Mouse (Mus musculus): ENCODE measurements at regions not wholly inside any gene's neighbourhood (a gene's known extent, or its start where the extent isn't known, plus 50 kb on each side); places are given as distances from the start of the nearest gene placed in this dataset.

DNA sequence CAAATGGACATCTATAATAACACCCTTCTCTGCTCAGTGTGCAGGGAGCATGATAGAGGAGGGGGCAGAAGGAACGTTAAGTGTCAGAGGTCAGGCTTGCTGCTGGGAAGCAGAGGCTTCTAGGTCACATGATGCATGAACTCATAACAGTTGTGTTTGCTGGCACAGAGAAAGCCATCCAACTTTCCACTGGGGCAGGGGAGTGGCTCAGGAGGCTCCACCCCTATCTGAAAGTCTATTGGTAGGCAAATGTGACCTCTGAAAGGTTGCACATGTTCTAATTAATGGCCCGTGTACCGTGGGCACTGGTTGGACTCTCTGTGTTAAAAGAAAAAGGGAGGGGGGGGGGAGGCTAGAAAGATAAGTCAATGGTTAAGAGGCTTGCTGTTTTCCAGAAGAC is 224.6 kb downstream of the Slc16a7 start:
- TF ChIP-seq GATA4 (IDR thresholded peaks at IDR 0.05; ENCODE audit: insufficient replicate concordance, low read length): no peak

DNA sequence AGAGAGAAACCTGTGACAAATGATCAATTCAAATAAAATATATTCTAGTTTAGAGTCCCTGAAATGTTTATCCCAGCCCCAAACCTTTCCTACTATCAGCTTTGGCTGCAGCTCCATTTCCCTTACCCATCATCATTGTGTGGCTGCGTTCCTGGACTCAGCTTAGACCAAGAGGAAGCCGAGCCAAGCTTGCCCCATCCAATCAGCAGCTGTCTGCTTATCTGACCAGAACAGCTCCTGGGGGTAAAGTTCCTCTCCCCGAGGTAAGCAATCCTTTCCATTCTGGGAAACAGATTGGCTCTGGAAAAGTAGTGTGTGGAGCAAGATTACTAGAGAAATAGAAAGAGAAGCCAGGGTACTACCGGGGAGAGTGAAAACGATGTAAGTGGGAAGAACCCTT is 228.2 kb downstream of the Slc16a7 start:
- TF ChIP-seq GATA4 (IDR thresholded peaks at IDR 0.05; ENCODE audit: insufficient replicate concordance, low read length): peak; percentile 100

DNA sequence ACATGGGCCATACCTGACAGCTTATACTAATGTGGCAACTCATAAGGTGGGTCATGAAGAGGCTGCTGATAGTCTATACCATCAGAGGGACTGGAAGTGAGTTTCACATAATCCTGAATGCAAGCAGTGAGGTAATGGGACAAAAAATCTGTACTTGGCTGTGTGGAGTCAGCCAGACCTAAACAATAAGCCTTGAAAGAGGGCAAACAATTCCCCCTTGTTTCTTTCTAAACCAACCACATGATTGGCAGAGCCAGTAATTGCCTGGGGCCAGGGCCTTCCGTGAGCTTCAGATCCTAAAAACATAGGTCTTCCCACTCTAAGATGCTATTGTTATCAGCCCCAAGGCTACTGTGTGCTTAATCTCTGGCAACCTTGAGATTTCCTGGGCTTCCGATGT is 240.5 kb downstream of the Slc16a7 start:
- no peak for TF ChIP-seq GATA4 (IDR thresholded peaks at IDR 0.05; ENCODE audit: insufficient replicate concordance, low read length)

DNA sequence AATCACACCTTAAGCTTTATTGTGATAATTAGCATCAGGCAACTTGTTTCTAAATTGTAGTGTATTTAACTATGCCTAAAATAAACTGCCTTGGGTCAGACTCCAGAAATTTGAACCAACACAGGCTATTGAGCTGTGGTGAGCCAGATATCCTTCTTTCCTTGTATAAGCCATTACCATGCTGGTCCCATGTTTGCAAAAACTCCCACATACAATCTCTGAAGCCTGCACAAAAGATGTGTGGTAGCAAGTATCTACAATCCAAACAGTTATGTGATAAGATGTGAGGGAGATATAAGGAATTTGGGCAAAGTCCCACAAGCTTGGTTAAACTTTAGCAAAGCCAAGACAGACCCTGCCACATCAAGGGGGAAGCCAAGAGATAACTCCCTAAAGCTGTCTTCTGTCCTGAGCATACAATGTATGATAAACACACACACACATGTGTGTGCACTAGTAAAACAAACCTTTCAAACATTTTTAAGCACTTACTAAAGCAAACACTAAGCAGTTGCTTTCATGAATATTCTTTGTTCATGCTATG is 242.0 kb downstream of the Slc16a7 start:
- TF ChIP-seq GATA4 (IDR thresholded peaks at IDR 0.05; ENCODE audit: insufficient replicate concordance, low read length): no peak

DNA sequence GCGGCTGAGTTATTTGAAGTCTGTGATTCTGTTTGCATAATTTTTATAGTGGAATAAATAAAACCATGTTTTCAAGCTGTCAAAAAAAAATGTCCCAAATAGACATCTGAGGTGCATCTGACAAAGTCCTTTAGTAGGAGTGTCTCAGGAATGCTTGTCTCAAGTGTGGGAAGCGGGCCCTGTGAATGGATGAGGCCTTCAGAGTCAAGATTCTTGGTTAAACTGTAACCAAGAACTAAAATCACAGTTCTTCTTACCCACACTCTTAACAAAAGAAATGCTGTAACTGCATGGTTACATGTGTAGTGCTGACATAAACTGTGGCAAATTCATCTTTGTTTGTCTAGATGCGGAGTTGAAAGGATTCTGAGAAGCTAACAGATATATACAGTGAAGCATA is 242.9 kb downstream of the Slc16a7 start:
- TF ChIP-seq GATA4 (IDR thresholded peaks at IDR 0.05; ENCODE audit: insufficient replicate concordance, low read length): no peak

DNA sequence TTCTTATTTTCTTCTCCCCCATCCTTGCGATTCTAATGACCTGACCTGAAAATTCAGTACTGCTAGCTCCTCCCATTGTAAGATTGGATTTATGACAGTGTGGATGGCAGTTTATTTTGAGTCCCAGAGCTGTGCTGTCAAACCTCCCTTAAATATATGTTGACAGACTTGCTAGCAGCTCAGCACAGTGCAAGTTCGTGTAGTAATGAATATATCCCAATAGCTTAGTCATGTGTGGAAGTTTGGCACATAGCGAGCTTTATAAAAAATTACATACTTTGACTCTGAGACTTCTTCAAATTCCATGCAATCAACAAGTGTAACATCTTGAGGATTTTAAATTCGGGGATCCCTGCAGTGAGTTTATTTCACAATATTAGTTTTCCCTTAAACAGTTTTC is 243.5 kb downstream of the Slc16a7 start:
- TF ChIP-seq GATA4 (IDR thresholded peaks at IDR 0.05; ENCODE audit: insufficient replicate concordance, low read length): no peak

DNA sequence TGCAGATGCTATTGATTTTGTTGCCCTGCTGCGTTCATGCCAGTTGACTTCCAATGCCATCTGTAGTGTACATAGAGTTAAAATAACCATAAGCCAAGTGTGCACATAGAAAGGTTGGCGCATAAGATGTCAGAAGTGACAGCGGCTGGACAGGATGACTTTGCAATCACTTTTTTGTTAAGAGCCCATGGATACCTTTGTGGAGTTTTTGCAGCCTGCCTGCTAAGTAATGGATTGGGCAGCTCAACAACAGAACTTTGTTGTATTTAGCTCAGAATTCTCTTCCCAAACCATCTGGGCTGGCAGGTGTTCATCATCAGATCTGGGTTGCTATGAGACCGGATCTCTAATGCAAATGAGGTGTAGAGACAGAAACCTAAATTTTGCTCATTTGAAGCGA is 267.5 kb downstream of the Slc16a7 start:
- no peak for TF ChIP-seq GATA4 (IDR thresholded peaks at IDR 0.05; ENCODE audit: insufficient replicate concordance, low read length)

DNA sequence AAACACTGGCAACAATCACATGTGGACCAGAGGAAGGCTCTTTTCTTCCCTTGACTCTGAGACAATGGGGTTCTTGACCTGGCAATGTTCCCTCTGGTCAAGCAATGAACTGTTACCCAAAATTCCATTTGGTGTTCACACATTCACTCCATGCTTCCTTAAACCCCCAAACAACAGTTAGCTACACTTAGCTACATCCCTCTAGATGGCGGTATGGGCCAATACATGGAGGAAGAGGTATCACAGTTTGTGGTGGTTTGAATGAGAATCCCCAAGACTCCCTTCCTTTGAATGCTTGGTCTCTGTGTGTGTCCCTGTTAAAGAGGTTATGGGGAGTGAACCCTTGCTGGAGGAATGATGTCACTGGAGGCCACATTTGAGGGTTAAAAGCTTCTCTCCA is 274.9 kb downstream of the Slc16a7 start:
- no peak for TF ChIP-seq GATA4 (IDR thresholded peaks at IDR 0.05; ENCODE audit: insufficient replicate concordance, low read length)

DNA sequence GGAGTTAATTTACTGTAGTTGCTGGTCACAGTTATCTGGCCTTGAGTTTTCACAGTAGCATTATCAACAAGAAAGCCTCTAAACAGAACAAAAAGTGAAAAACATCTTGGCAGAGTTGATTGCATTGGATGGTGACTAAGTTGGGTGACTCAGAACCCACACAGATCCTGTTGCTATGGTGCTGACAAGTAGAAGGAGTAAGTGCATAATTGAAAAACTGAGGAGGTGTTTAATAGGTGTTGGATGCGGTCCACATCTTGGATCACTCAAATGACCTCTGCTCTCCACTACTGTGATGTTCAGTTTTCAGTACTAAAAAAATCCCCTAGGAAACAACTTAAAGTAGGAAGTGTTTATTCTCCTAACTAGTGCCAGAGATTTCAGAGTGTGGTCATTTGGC is 280.3 kb downstream of the Slc16a7 start:
- TF ChIP-seq GATA4 (IDR thresholded peaks at IDR 0.05; ENCODE audit: insufficient replicate concordance, low read length): no peak

DNA sequence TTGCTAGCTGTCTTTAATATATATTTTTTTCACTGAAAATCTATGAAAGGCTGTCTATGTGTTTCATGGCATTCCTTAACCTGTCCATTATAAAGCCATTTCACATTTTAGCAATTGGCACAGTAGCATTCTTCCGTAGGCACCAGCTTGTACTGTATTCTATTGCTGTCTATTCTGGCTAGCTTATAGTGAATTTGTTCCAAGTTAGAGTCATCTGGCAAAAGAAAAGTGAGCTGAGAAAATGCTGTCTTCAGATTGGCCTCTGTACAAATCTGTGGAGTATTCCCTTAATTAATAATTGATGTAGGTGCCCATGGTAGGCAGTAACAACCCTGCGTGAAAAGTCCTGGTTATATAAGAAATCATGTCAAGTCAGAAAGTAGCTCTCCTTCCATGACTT is 304.3 kb downstream of the Slc16a7 start:
- no peak for TF ChIP-seq GATA4 (IDR thresholded peaks at IDR 0.05; ENCODE audit: insufficient replicate concordance, low read length)

DNA sequence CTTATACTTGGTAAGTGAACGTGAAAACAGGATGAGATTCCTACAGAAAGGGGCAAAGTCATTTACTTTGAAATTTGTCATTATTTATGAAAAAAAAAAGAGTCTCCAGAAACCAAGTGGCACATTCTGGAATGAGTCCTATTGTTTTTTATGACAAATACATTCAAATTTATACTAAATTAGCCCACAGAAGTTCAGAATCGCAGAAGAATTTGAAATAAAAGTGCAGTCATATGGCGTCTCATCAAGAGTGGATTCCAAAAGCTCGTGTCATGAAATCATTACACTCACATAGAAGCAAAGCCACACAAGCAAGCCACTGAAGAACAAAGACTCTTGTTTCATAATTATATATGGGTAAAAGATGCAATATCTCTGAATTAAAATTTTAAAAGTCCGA is 316.9 kb downstream of the Slc16a7 start:
- no peak for TF ChIP-seq GATA4 (IDR thresholded peaks at IDR 0.05; ENCODE audit: insufficient replicate concordance, low read length)

DNA sequence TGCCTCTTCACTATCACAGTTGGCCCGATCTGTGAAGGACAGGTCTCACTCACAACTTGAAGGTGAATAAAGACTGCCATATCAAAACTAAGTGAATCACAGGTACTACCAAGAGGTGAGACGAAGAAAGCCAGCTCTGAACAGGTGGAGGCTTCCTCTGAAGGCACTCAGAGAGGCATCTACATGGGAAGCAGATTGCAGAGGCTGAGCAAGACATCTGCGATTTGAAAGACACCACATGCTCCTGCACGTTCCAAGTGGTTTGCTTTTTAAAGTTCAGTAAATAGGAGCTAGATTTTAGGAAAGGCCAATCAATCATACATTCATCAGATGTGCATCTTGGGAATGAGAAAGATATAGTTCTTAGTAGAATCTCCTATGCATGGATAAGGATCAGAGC is 319.0 kb downstream of the Slc16a7 start:
- no peak for TF ChIP-seq GATA4 (IDR thresholded peaks at IDR 0.05; ENCODE audit: insufficient replicate concordance, low read length)

DNA sequence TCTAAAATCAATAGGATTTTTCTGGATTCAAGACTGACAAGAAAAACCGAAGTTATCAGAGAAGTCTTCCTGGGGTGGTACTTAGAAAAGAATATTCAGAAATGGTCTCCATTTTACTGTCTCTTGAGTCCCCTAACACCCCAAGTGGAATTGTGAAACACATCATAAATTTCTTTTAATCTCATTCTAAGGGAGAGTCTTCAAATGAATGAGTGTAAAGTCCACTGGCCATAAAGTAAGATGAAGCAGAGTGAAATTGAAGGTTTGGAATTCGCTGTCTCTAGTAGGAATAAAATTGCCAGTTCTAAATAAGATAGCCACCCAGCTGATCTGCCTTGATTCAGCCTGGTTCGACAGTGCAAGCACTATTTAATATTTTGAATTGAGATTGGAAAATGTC is 350.0 kb downstream of the Slc16a7 start:
- no peak for TF ChIP-seq GATA4 (IDR thresholded peaks at IDR 0.05; ENCODE audit: insufficient replicate concordance, low read length)

DNA sequence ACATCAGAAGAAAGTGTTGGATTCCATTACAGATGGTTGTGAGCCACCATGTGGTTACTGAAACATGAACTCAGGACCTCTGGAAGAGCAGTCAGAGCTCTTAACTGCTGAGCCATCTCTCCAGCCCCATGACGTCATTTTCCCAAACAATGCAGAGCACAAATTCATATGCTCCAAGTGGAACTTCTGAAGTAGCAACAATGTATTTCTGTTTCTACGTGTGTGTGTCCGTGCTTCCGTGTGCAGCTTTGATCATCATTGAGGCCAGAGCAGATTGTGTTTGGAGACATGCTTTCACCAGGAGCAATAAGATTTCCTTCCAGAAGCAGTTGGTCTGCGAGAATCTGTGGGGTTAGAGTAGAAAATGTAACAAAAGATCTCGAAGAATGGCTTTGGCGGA is 353.6 kb downstream of the Slc16a7 start:
- no peak for TF ChIP-seq GATA4 (IDR thresholded peaks at IDR 0.05; ENCODE audit: insufficient replicate concordance, low read length)

DNA sequence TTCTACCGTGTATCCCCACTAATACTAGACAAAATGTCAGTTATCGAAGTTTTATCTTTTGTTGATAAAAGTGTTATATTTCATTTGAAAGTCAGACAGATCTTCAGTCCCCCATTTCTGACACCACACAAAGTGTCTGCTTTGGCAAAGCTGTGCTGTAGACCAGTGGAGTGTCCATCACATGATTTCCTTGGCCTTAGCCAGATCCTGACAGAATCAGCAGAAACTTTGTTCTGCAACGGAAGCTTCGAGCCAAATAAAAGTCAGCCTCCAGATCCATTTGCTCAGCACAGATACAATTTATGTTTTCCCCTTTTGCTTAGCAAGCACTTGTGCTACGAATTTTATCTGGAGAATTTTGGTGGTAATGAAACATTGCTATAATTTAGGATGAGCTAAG is 360.9 kb downstream of the Slc16a7 start:
- no peak for TF ChIP-seq GATA4 (IDR thresholded peaks at IDR 0.05; ENCODE audit: insufficient replicate concordance, low read length)

DNA sequence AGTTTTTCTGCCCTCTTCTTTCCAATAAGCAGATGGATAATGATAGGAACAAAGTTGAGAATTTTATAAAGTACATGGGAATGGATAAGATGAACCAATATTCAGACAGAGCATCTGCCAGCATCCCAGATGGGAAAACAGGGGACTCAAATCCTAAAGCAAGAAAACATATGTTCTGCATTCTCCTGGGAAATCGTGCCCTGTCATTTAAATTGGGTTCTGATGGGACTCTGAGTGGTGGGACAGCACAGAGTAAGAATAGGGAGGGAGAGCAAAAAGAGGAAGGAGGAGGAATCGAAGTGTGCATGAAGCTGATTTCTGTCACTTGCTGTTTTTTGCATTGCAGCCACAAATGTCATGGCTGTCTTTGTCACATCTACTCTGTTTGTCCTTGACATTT is 362.4 kb downstream of the Slc16a7 start:
- no peak for TF ChIP-seq GATA4 (IDR thresholded peaks at IDR 0.05; ENCODE audit: insufficient replicate concordance, low read length)

All from liver, adult (tissue).